Comparison of ENCODE assay signal across 19 mouse cellular contexts in the genomic region with DNA sequence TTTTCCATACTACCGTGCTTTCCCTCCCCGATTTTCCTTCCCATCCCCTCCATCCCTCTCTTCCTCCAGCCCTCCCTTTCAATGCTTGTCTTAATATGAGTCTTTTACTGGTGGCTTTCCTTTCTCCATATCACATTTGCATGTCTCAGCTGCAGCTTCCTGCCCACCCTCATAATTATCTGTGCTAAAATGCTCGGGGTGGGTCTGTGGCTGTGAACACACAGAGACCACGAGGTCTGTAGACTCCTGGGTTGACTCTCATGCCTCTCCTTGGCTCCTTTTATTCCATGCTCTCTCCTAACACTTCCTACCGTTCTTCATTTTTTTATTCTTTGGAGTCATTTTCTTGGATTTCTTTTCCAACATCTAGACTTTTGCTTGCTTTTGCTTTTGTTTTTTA. TPM values are rescaled to one million over a fixed set of nuclear protein-coding genes. Genes with fewer than 3 reads are reported as not detected.
DNase-seq lines count a peak whose midpoint lies in the region; ATAC-seq lines count a peak whose summit lies in the region.
"Had no signal": no experiment of that assay in that cellular context is flagged by ENCODE, and none has a peak within 500 bp of the region (broad histone marks: within the 10 kb centered on the region; RNA-seq: fewer than 3 reads in every experiment).

No protein-coding gene starts in this region.

- no peak overlapping the region for H3K9ac ChIP-seq in liver, embryonic 13.5 days
- H3K9ac ChIP-seq: embryonic facial prominence, embryonic 12.5 days; forebrain, embryonic 13.5 days; forebrain, embryonic 15.5 days had no signal

- 0 out of 2 replicates have a peak, but pooled peaks cover 4% of the 10 kb centered on the region for H3K27me3 ChIP-seq in liver, embryonic 13.5 days
- H3K27me3 ChIP-seq in megakaryocyte, embryonic 14.5 days (replicated peaks), result no peaks in the 10 kb centered on the region
- H3K27me3 ChIP-seq: embryonic facial prominence, embryonic 12.5 days; forebrain, embryonic 13.5 days; forebrain, embryonic 15.5 days had no signal

- no peaks in the 10 kb centered on the region for H3K9me3 ChIP-seq in liver, embryonic 13.5 days (replicated peaks)
- H3K9me3 ChIP-seq in megakaryocyte, embryonic 14.5 days, result no peaks in the 10 kb centered on the region
- H3K9me3 ChIP-seq: embryonic facial prominence, embryonic 10.5 days; embryonic facial prominence, embryonic 12.5 days; forebrain, embryonic 13.5 days; forebrain, embryonic 15.5 days had no signal

- no peak overlapping the region for H3K4me3 ChIP-seq in liver, embryonic 13.5 days (replicated peaks)
- peak overlapping the region; percentile 82 for H3K4me3 ChIP-seq in megakaryocyte, embryonic 14.5 days (replicated peaks)
- H3K4me3 ChIP-seq: embryonic facial prominence, embryonic 10.5 days; embryonic facial prominence, embryonic 12.5 days; forebrain, embryonic 13.5 days; forebrain, embryonic 15.5 days had no signal

- peaks cover 25% of the 10 kb centered on the region for H3K4me1 ChIP-seq in liver, embryonic 13.5 days (replicated peaks)
- H3K4me1 ChIP-seq in megakaryocyte, embryonic 14.5 days, result peaks cover 93% of the 10 kb centered on the region
- H3K4me1 ChIP-seq: embryonic facial prominence, embryonic 12.5 days; forebrain, embryonic 13.5 days; forebrain, embryonic 15.5 days had no signal

- no peaks in the 10 kb centered on the region for H3K36me3 ChIP-seq in liver, embryonic 13.5 days
- H3K36me3 ChIP-seq in megakaryocyte, embryonic 14.5 days (replicated peaks; ENCODE audit: low read length), result peaks cover 21% of the 10 kb centered on the region
- H3K36me3 ChIP-seq: embryonic facial prominence, embryonic 10.5 days; embryonic facial prominence, embryonic 12.5 days; forebrain, embryonic 15.5 days had no signal

- no peak for DNase-seq in liver, embryonic 13.5 days
- DNase-seq in liver, result no peak
- no peak for DNase-seq in layer of hippocampus, adult 11-12 months (ENCODE audit: low spot score)
- DNase-seq: adrenal gland, adult 2 months; adrenal gland, postnatal 10 days; adrenal gland, postnatal 25 days; cerebellum, adult 11 months; cerebellum, adult 18-20 months; cerebellum, adult 8-10 months; cerebellum, adult 9-11 months; cerebellum, postnatal 14 days; cerebellum, postnatal 36 days had no signal

- no peak overlapping the region for H3K27ac ChIP-seq in liver, embryonic 13.5 days
- H3K27ac ChIP-seq: embryonic facial prominence, embryonic 10.5 days; embryonic facial prominence, embryonic 12.5 days; forebrain, embryonic 13.5 days; forebrain, embryonic 15.5 days had no signal

- WGBS in liver, embryonic 13.5 days (ENCODE audit: insufficient replicate concordance), result 43% methylated on average over 5 of the region's 5 CpGs

- peak; percentile 62 for ATAC-seq in liver, embryonic 13.5 days (ENCODE audit: low read depth)
- no peak for ATAC-seq in megakaryocyte, adult 5-6 weeks (ENCODE audit: poor library complexity, severe bottlenecking)
- 0 out of 2 replicates have a peak, but pooled peaks have one; percentile 7 for ATAC-seq in megakaryocyte progenitor cell, adult 5-6 weeks (replicated peaks; ENCODE audit: poor library complexity)
- ATAC-seq: forebrain, embryonic 13.5 days; forebrain, embryonic 15.5 days had no signal

- no peak overlapping the region for H3K4me2 ChIP-seq in liver, embryonic 13.5 days
- H3K4me2 ChIP-seq: embryonic facial prominence, embryonic 12.5 days; forebrain, embryonic 13.5 days; forebrain, embryonic 15.5 days had no signal

RNA-seq across cellular contexts. Expression of a gene that starts 3.6 kb away (rescaled TPM):
- 12.7 and 13.3 TPM in 2 replicates for polyA plus RNA-seq in liver, embryonic 13.5 days (2015; fragmentation: Nextera tagmentation; extraction: Ambion mirVana)
- polyA plus RNA-seq in megakaryocyte, embryonic 14.5 days (2012; ENCODE audit: insufficient read depth, low replicate concordance), result 331 and 373 TPM in 2 replicates
- total RNA-seq in megakaryocyte, adult 5-6 weeks (2015), result 0.18 and 1.6 TPM in 2 replicates
- total RNA-seq in megakaryocyte, adult 5-6 weeks (2017), result 0.26 and 0.49 TPM in 2 replicates
- 2.4 and 2.6 TPM in 2 replicates for total RNA-seq in megakaryocyte progenitor cell, adult 5-6 weeks (2015)
- total RNA-seq in megakaryocyte progenitor cell, adult 5-6 weeks (2017), result 0.08 and 0.47 TPM in 2 replicates

RNA-seq across cellular contexts. Expression of a gene that starts 55.6 kb away (rescaled TPM):
- 92.5 and 94.7 TPM in 2 replicates for polyA plus RNA-seq in liver, embryonic 13.5 days (2015; fragmentation: Nextera tagmentation; extraction: Ambion mirVana)
- polyA plus RNA-seq in megakaryocyte, embryonic 14.5 days (2012; ENCODE audit: insufficient read depth, low replicate concordance), result 24.2 and 52.6 TPM in 2 replicates
- 100 and 106 TPM in 2 replicates for total RNA-seq in megakaryocyte, adult 5-6 weeks (2015)
- 65.5 and 74.0 TPM in 2 replicates for total RNA-seq in megakaryocyte, adult 5-6 weeks (2017)
- 41.0 and 50.9 TPM in 2 replicates for total RNA-seq in megakaryocyte progenitor cell, adult 5-6 weeks (2015)
- total RNA-seq in megakaryocyte progenitor cell, adult 5-6 weeks (2017), result 31.0 and 38.7 TPM in 2 replicates
